Mouse (Mus musculus) layer of hippocampus, adult 9-11 months (tissue): ENCODE measurements around the gene Car3.
"Not testable (repeated sequence)": the region's sequence is repeated elsewhere in the genome, so short reads cannot be mapped to it uniquely, and the experiment has no call there.

Source experiments
- DNase-seq: peaks from one replicate; pipeline ENCODE4 v3.0.0; 2022

Gene Car3

DNA sequence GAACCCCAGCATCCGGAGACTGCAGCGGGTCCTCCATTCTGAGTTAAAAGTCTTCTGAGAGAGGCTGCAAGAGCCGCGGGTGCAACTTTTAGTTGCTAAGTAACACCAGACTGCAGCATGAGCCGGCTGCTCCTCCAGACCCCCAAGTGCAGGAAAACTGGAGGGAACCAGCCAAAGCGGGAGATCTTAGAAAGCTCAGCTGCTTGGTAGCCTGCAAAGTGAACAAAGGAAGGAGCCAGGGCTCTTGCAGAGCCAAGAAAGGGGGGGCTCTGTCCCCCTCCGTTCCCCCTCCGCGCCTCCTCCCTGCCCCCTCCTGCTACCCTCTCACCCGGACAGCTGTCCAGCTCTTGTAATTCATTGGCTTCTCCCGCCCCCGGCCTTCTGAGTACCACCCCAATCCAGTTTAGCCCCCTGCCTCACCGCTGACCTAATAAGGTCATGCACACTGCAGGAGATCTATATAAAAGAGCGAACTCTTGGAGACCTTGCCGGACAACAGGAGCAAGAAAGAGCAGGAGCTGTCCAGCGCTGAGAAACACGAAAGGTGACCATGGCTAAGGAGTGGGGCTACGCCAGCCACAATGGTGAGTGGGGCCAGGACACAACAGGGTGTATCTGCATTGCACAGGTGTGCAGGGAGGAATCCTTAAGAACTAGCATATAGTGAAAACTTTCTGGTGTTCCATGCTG lies at the start of gene Car3:
Gene Car3, plus strand, starts transcription at position 491 of the 690 bp plus-strand sequence.
- no peak for DNase-seq

- DNase-seq, result not testable (repeated sequence)
These were observed 47.9 kb upstream of the Car3 start for GRCm38 (mm10) chr3:14815396-14815795.

DNA sequence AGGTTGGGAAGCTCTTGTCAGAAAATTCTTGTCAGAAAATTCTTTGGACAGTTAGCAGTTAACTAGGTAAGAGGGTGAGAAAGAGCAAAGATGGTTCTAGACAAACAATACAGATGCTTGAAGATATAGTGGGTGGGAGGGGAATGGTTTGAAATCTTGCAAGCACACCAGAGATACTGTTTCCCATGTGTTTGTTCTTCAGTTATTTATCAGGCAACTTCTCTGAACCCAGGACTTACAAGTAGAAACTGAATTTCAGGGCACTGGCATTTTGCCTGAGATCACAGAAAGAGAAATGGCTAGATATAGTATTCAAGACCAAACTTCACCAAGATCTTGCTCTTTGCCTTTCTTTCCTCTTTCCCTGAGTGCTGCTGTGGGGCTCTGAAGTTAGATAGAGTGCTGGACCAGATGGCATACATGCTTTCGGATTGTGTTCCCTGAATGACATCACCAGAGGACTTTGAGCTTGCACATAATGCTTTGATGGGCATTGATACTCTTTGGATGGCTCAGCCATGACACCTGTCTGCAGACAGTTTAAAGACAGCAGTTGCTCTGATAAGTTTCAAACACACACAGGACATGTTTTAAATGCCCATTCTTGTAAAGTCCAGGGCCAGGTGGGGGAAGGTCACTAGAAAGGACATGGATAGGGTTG lies 43.3 kb upstream of the Car3 start:
- DNase-seq, result no peak

- DNase-seq, result no peak
These were observed 34.4 kb upstream of the Car3 start for GRCm38 (mm10) chr3:14828896-14829295.

- DNase-seq, result no peak
These were observed 32.0 kb upstream of the Car3 start for GRCm38 (mm10) chr3:14831219-14831835.

DNA sequence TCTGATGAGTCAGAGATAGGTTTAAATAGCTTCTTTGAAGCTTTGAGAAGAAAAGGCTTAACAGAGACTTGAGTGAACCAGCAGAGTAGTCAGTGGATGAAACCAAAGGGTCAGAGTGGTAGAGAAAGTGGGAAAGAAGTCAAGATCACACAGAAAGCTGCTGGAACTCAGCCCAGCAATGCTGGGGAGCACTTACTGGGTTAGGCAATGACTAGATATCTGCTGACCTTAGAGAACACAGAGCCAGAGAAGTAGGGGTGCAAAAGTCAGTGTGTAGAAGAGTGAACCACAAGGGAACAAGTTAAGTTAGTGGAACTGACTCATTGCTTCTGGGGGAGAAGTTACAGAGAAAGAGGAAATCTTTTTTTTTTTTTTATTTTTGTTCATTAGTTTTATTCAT lies 30.5 kb upstream of the Car3 start:
- peak; percentile 2 for DNase-seq

- DNase-seq, result no peak
These were observed 24.4 kb upstream of the Car3 start for GRCm38 (mm10) chr3:14838936-14839335.

GRCm38 (mm10) chr3:14839466-14840118 lies 23.7 kb upstream of the Car3 start:
- DNase-seq, result no peak

DNA sequence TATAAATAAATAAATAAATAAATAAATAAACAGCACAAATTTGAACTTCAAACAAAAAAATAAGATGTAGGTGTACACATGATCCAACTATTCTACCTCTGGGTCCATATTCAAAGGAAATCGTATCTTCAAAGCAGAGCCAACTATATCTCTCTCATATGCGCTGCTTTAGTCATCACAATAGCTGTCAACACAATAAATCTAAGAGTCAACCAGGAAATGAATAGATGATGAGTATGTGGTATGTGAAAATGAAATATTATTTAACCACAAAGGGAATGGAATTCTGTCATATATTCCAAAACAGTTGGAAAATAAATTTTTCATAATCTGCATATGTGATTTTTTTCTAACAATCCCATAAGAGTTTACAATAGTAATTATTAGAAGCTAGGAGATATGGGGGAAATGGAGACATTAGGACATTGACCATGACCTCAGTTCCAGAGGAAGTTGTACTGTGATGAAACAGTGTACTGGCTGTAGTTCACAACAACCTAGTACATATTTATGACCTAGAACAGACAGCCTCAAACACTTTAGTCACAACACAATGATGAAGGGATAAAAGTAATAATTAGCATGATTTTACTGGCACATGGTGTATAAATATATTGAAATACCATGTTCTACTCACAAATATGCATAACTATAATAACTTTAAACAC lies 14.6 kb upstream of the Car3 start:
- no peak for DNase-seq

DNA sequence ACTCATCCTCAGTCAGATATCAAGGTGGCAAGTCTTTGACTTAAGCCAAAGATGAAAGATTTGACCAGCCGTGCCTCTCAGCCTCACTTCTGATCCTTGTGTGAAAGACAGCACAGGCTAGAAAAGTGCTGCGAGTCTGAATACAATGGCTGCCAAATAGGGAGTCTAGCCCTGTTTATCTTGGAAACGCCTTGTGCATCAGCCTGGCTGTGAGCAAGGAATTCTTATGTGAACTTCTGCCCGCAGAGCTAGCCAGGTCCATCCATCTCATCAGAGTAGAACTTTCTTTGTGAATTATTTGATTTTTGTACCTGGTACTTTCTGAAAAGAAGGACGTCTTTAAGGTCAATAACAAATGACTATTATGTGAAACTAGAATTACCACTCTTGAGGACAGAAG lies 9.3 kb upstream of the Car3 start:
- no peak for DNase-seq

GRCm38 (mm10) chr3:14854446-14854845 lies 8.9 kb upstream of the Car3 start:
- no peak for DNase-seq

GRCm38 (mm10) chr3:14857874-14858273 lies 5.4 kb upstream of the Car3 start:
- DNase-seq, result no peak

GRCm38 (mm10) chr3:14860291-14860690 lies 3.0 kb upstream of the Car3 start:
- no peak for DNase-seq

DNA sequence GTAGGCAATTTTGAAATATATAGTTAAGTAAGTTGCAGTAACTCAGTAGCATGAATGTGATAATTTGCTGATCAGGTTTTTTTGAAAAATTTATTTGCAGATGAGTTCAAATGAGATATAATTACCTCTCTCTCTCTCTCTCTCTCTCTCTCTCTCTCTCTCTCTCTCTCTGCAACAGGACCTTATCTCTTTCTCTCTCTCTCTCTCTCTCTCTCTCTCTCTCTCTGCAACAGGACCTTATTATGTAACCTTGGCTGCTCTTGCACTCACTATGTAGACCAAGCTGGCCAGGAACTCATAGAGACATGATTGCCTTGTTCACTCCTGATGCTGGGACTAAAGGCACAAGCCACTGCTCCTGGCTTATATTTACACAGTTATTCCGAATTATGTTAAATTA lies 2.1 kb upstream of the Car3 start:
- no peak for DNase-seq

- DNase-seq, result no peak
These were observed 1.5 kb upstream of the Car3 start for GRCm38 (mm10) chr3:14861787-14862186.

GRCm38 (mm10) chr3:14862654-14863021 lies 674 bp upstream of the Car3 start:
- no peak for DNase-seq

GRCm38 (mm10) chr3:14863922-14864321 lies 610 bp downstream of the Car3 start:
- DNase-seq, result no peak

DNA sequence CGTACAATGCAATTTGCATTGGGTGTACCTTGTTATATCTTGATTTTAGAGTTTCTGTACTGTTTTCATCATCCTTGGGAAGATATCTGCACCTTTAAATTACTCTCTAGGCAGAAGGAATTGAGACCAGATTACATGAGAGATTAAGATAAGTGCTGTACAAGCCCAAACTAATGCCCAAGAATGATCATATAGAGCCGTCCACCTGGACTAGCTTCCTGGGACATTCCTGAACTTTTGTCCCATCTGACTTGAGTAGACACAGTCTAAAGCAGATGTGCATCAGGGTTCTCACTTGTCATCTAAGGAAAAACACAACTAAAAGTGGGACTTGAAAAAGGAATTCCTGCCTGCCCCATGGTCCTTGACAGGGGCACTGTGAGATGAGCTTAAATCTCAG lies 2.6 kb downstream of the Car3 start:
- no peak for DNase-seq

DNA sequence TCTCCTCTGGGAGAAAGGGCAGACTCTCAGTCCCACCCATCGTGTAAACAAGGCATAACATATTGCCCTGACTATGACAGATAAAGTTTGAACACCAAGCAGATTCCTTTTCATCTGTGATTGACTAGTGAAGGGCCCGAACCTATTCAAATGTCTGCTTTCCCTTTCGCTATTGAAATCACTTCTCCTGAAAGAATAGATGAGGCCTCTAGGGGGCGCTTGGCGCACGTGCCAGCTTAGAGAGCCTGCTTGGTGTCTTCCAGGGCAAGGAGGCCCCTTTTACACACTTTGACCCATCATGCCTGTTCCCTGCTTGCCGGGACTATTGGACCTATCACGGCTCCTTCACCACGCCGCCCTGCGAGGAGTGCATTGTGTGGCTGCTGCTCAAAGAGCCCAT lies 6.5 kb downstream of the Car3 start:
- DNase-seq, result peak; percentile 45

- no peak for DNase-seq
These were observed 7.2 kb downstream of the Car3 start for GRCm38 (mm10) chr3:14870528-14870927.

DNA sequence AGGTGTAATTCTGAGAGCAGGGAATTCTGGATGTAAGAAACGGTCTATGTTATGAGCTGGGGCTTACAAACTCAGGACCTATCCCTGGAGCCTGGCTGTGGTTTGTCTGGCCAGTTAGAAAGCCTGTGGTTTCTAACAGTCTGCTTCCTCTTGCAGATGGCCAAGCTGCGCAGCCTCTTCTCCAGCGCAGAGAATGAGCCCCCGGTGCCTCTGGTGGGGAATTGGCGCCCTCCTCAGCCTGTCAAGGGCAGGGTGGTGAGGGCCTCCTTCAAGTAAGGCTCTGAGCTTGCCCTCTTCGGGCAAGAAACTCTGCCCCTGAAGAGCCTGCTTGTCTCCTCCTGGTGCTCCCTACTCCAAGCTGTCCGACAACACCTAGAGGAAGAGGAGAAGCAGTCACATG lies 8.1 kb downstream of the Car3 start:
- DNase-seq, result no peak

DNA sequence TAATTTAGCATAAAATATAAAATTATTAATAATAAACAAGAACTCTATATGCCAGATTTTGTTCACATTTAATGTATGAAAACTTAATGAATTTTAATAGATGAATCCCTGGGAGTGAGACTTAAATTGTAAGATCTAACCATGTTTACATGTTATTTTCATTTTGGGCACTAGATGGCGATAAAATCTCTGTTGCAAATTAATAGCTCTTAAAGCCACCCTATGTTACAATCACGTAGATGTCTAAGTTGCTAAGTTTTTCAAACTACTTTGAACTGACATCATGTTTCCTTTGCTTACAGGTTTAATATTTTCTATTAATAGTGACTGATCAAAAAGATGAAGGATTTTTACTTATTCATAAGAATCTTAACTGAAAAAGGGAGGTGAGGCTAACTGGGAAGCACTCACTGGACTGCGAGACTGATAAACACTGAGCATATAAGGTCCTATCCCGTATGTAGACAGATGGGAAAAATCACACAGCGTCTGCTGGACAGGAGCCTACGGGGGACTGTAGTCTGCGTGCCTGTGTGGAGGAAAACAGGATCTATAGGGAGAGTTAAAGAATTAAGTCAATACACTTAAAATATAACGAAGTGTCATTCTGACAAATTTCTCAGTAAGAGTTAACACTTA lies 11.2 kb downstream of the Car3 start:
- no peak for DNase-seq
